Mouse (Mus musculus): Measurements from ENCODE around the gene Trappc6a.
A peak's percentile ranks its signal among the peaks of the same experiment; 100 is the strongest.

- TF ChIP-seq CTCF (IDR thresholded peaks at IDR 0.05; ENCODE audit: control insufficient read depth, insufficient read depth, insufficient replicate concordance, low read depth, low read length) (peak; percentile 52; the same call in 1 of the 2 replicates), POLR2A (IDR thresholded peaks at IDR 0.05; ENCODE audit: control insufficient read depth, low read depth, low read length) (no peak)
Observed at GRCm38 (mm10) chr7:19503481-19504068, 4.6 kb upstream of the Trappc6a start.
